Mouse (Mus musculus) small intestine, adult 2 months (tissue): ENCODE data around the gene Ccna2. TPM values are rescaled to one million over a fixed set of nuclear protein-coding genes. Genes with fewer than 3 reads are reported as not detected.

ENCODE experiments used
- H3K27ac ChIP-seq: fragments of 200-500 bp; 2 replicates; pipeline ENCODE4 v1.5.1; 2012; ENCODE audit warnings: low read depth, low read length, control low read depth, inconsistent platforms; ENCODE audit not compliant: insufficient read depth
- H3K27me3 ChIP-seq: fragments of 200-500 bp; 2 replicates; pipeline ENCODE4 v1.6.1; 2012; ENCODE audit warnings: mild to moderate bottlenecking, moderate library complexity, low read length, inconsistent platforms; ENCODE audit not compliant: control insufficient read depth, insufficient read depth
- H3K36me3 ChIP-seq: fragments of 200-500 bp; 2 replicates; pipeline ENCODE4 v1.6.1; 2012; ENCODE audit warnings: mild to moderate bottlenecking, low read length, control low read depth, inconsistent platforms; ENCODE audit not compliant: control insufficient read depth, insufficient read depth
- H3K4me1 ChIP-seq: fragments of 200-500 bp; 2 replicates; pipeline ENCODE4 v1.6.1; 2012; ENCODE audit warnings: low read length, inconsistent platforms, mixed read lengths; ENCODE audit not compliant: control insufficient read depth, insufficient read depth, insufficient read length
- H3K4me3 ChIP-seq: fragments of 200-500 bp; 2 replicates; pipeline ENCODE4 v1.5.1; 2012; ENCODE audit warnings: low read depth, mild to moderate bottlenecking, control low read depth, inconsistent platforms, low read length, moderate library complexity
- CTCF ChIP-seq: fragments of 200-500 bp; IDR thresholded peaks from 2 replicates; pipeline ENCODE4 v1.5.1; 2012; ENCODE audit warnings: low read depth, mild to moderate bottlenecking, control low read depth, inconsistent platforms, low read length, moderate library complexity, mixed read lengths; ENCODE audit not compliant: insufficient replicate concordance, insufficient read length; ENCODE audit errors: extremely low read depth
- POLR2A ChIP-seq: fragments of 200-500 bp; IDR thresholded peaks from 2 replicates; pipeline ENCODE4 v1.6.1; 2012; ENCODE audit warnings: low read depth, mild to moderate bottlenecking, control low read depth, inconsistent platforms, low read length, moderate library complexity
- WGBS: fragments of 180-500 bp; shearing (Covaris S2); methylation state at CpG from one replicate; pipeline ENCODE4 v1.1.7; 2018; 5-methylcytosine and 5-hydroxymethylcytosine counted together
- polyA plus RNA-seq: library from polyadenylated mRNA; depleted of rRNA; stranded (reverse); fragments of >200 nt; gene quantifications from 2 replicates; pipeline ENCODE4 v1.2.3, GENCODE M21; 2012

The Ccna2 gene
- polyA plus RNA-seq, 1 experiment, result 52.2 TPM

GRCm38 (mm10) chr3:36533201-36533672, 38.7 kb downstream of the Ccna2 start:
- no peaks in the 10 kb centered on the region for H3K36me3 ChIP-seq
- no peaks in the 10 kb centered on the region for H3K27me3 ChIP-seq
- H3K27ac ChIP-seq, result peak overlapping the region; percentile 62
- H3K4me1 ChIP-seq, result peaks cover 3% of the 10 kb centered on the region; the same call in 1 of the 2 replicates
- no peak overlapping the region for H3K4me3 ChIP-seq
- WGBS, result 0% methylated on average over 1 of the region's 1 CpGs
- no peak for TF ChIP-seq POLR2A
- TF ChIP-seq CTCF, result no peak

DNA sequence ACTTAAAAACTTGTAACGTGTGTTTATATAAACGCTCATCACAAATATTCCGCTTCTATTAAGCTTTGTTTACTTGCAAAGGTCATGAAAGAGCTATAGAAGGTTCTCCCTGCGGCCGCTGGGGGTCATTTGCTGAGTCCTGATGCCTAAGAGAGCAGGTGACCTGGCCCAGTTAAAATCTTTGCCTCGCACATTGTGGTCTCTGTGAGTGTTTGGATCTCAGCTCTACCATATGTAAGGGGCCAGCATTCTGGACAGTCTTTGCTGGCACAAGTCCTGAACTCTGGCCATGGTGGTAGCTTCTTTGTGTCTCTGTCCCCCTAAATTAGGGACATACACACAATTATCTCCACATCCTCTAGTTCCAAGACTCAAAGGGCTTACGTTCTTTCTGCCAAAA, 39.2 kb downstream of the Ccna2 start:
- 12% methylated on average over 7 of the region's 7 CpGs for WGBS
- Histone ChIP-seq H3K36me3 (no peaks in the 10 kb centered on the region), H3K4me3 (no peak overlapping the region), H3K4me1 (peaks cover 3% of the 10 kb centered on the region; the same call in 1 of the 2 replicates), H3K27ac (peak overlapping the region; percentile 62), H3K27me3 (no peaks in the 10 kb centered on the region)
- no peak for TF ChIP-seq CTCF
- TF ChIP-seq POLR2A, result no peak

DNA sequence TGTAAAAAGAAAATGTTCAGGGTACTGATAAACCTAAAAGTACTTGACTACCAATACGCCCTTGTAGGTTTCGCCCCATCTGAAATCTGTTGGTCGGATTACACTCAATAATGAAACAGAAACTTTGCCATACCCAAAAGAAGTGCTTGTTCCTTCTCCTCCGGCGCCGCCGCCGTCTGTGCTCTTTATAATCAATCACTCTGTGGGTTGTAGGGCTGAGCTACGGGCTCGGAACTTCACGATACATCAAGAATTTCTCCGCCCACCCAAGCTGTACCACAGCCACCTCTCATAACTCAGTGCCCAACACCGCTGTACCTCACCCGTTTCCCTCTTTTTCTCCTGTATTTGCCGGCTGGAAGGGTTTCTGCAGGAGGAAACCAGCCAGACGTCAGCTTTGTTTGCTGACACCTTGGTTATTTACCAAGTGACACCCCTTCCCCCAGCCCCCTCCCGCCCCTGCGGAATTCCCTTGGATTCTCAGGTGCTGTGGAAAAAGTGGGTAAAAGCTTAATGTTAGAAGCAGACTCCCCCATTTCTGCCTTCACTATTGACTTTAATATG, 39.9 kb downstream of the Ccna2 start:
- TF ChIP-seq CTCF (no peak), POLR2A (no peak)
- Histone ChIP-seq H3K36me3 (no peaks in the 10 kb centered on the region), H3K27me3 (no peaks in the 10 kb centered on the region), H3K27ac (no peak overlapping the region), H3K4me3 (peak overlapping the region; percentile 76), H3K4me1 (peaks cover 3% of the 10 kb centered on the region; the same call in 1 of the 2 replicates)
- WGBS, result 2% methylated on average over 18 of the region's 18 CpGs

DNA sequence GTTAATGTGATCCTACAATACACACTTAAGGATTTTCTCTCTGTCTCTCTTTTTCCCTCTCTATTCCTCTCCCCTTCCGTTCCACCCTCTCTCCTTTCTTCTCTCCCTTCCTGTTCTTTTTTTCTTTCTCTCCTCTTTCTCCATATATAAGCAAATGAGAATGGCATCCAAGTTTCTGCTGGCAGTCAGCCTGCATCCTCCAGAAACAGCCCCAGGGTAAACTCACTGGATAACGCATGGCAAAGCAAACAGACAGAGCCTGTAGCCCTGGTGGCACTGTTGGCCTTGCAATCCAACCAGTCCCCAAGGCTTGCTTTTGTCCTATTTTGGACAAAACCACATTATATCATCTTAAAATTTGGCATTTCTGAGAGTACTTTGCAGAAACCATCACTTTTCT, 40.7 kb downstream of the Ccna2 start:
- WGBS, result 53% methylated on average over 2 of the region's 2 CpGs
- no peaks in the 10 kb centered on the region for H3K27me3 ChIP-seq
- H3K4me3 ChIP-seq, result no peak overlapping the region
- no peak overlapping the region for H3K27ac ChIP-seq
- H3K4me1 ChIP-seq, result peaks cover 3% of the 10 kb centered on the region; the same call in 1 of the 2 replicates
- TF ChIP-seq CTCF (no peak), POLR2A (no peak)
- H3K36me3 ChIP-seq, result no peaks in the 10 kb centered on the region

DNA sequence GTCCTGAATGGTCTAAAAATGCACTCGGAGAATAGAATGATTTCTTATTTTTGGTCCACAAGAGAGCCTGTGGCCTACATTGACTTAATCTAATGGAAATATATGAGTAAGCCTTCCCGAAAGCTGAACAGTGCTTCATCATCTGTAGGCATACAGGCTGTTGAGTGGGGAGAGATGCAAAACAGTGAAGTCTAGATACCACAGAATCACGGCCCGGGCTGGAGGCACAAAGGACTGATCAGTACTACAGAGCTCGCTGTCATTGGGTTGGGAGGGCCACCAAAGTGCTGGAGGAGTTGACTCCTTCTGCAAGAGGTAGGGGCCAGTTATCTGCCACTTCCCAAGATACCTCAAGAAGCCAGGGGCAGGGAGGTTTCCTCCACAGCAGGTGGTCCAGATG, 41.2 kb downstream of the Ccna2 start:
- Histone ChIP-seq H3K4me3 (no peak overlapping the region), H3K36me3 (no peaks in the 10 kb centered on the region), H3K4me1 (peaks cover 3% of the 10 kb centered on the region; the same call in 1 of the 2 replicates), H3K27ac (no peak overlapping the region), H3K27me3 (no peaks in the 10 kb centered on the region)
- 91% methylated on average over 5 of the region's 5 CpGs for WGBS
- TF ChIP-seq CTCF (no peak), POLR2A (no peak)

- 92% methylated on average over 6 of the region's 6 CpGs for WGBS
- H3K4me3 ChIP-seq, result no peak overlapping the region
- no peaks in the 10 kb centered on the region for H3K27me3 ChIP-seq
- H3K27ac ChIP-seq, result no peak overlapping the region
- H3K4me1 ChIP-seq, result peaks cover 3% of the 10 kb centered on the region; the same call in 1 of the 2 replicates
- no peaks in the 10 kb centered on the region for H3K36me3 ChIP-seq
- no peak for TF ChIP-seq POLR2A
- no peak for TF ChIP-seq CTCF
These were observed 41.6 kb downstream of the Ccna2 start for GRCm38 (mm10) chr3:36530345-36530744.

GRCm38 (mm10) chr3:36524466-36524865, 47.5 kb downstream of the Ccna2 start:
- H3K4me3 ChIP-seq, result no peak overlapping the region
- WGBS, result 60% methylated on average over 3 of the region's 3 CpGs
- H3K4me1 ChIP-seq, result peaks cover 4% of the 10 kb centered on the region
- peaks cover 21% of the 10 kb centered on the region for H3K27me3 ChIP-seq
- TF ChIP-seq CTCF (no peak), POLR2A (no peak)
- no peaks in the 10 kb centered on the region for H3K36me3 ChIP-seq
- H3K27ac ChIP-seq, result no peak overlapping the region
